Mouse (Mus musculus): ENCODE measurements around the gene Homer2. TPM values are rescaled to one million over a fixed set of nuclear protein-coding genes. Genes with fewer than 3 reads are reported as not detected.

Homer2 gene
- polyA plus RNA-seq, 1 experiment from 2014 or later: 121 TPM

GRCm38 (mm10) chr7:81726728-81727005 is 19.3 kb upstream of the Homer2 start:
- ATAC-seq (ENCODE audit: insufficient number of reproducible peaks, low FRiP score): peak; percentile 69
- no peaks in the 10 kb centered on the region for H3K36me3 ChIP-seq
- 47% methylated on average over 2 of the region's 2 CpGs for WGBS

DNA sequence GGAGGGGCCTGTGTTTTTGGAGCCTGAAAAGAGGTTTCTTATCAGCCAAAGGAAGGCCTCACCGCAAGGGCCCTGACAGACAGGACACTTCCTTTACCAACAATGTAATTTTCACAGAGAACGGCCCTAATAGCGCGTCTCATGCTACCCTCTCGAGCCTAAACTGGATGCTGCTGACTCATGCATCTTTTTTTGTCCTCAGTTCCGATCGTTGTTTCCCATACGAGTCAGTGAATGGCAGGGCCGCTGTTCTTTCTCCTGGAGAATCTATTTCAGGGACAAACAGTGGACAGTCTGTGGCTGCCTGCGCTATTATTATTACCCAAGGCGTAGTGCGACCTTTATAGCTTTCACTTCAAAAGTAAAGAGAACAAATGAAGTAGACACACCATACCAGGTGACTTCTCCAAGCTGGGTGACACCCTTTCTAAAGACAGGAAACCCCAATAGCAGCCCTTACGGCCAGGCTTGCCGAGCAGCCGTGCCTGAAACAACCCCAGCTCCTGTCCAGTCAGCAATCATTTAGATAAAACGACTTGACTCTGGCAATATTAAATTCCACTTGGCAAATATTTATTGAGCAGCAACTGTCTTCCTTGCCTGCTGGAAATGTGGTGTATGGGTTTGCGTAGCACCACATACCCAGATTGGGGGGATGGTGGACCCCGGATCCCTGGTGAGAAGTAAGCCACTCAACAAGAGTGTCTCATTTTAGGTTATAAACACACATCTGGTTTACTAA is 18.8 kb upstream of the Homer2 start:
- Histone ChIP-seq H3K9me3 (replicated peaks) (0 out of 2 replicates have a peak, but pooled peaks cover 2% of the 10 kb centered on the region), H3K4me1 (replicated peaks) (peaks cover 24% of the 10 kb centered on the region), H3K27ac (ENCODE audit: poor library complexity, severe bottlenecking) (peak overlapping the region; percentile 91), H3K9ac (peak overlapping the region; percentile 38; the same call in 1 of the 2 replicates), H3K4me3 (no peak overlapping the region), H3K27me3 (replicated peaks) (no peaks in the 10 kb centered on the region), H3K36me3 (no peaks in the 10 kb centered on the region), H3K4me2 (peak overlapping the region; percentile 55)
- WGBS: 20% methylated on average over 18 of the region's 18 CpGs
- peak; percentile 54; the same call in 1 of the 2 replicates for ATAC-seq (ENCODE audit: insufficient number of reproducible peaks, low FRiP score)

More at GRCm38 (mm10) chr7:81726728-81727005, 19.3 kb upstream of the Homer2 start:
- Histone ChIP-seq H3K4me3 (no peak overlapping the region), H3K27ac (ENCODE audit: poor library complexity, severe bottlenecking) (peak overlapping the region; percentile 91), H3K4me2 (peak overlapping the region; percentile 55), H3K27me3 (replicated peaks) (no peaks in the 10 kb centered on the region), H3K4me1 (replicated peaks) (peaks cover 19% of the 10 kb centered on the region), H3K9me3 (replicated peaks) (0 out of 2 replicates have a peak, but pooled peaks cover 2% of the 10 kb centered on the region), H3K9ac (no peak overlapping the region)

DNA sequence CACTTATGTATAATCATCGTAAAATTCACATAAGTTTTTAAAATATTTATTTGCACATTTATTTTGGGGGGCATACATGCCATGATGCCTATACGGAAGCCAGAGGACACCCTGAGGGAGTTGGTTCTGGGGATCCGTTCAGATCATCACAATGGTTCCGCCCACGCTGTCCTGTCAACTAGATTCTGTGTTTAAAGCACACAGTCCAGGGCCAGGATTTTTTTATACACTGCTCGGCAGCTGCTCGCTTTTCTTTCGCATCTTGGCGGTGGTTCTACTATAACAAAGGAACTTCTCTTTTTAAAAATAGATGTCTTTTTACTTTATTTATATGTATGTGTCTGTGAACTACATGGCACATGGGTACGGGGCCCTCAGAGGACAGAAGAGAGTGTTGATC is 16.5 kb upstream of the Homer2 start:
- Histone ChIP-seq H3K4me1 (replicated peaks) (peaks cover 41% of the 10 kb centered on the region), H3K9ac (no peak overlapping the region), H3K4me3 (no peak overlapping the region), H3K36me3 (no peaks in the 10 kb centered on the region), H3K27me3 (replicated peaks) (no peaks in the 10 kb centered on the region), H3K9me3 (replicated peaks) (0 out of 2 replicates have a peak, but pooled peaks cover 2% of the 10 kb centered on the region), H3K4me2 (no peak overlapping the region), H3K27ac (ENCODE audit: poor library complexity, severe bottlenecking) (no peak overlapping the region)
- 92% methylated on average over 10 of the region's 10 CpGs for WGBS
- ATAC-seq (ENCODE audit: insufficient number of reproducible peaks, low FRiP score): no peak

DNA sequence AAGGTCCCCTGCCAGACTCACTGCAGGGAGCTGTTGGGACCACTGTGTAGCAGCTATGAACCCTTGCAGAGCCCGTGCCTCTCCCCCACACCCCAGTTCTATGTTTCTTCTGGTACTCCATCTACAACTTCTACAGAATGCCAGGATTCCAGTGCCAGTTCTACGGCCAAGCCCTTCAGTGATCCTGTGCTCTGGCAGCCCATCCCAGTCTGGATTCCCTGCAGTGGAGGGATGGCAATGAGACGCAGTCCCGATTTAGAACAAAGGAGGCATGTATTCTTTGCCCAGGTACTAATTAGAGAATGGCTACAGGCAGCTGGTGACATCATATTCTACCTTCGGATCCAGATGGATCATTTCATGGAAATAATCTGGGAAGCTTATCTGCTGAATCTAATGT is 13.9 kb upstream of the Homer2 start:
- Histone ChIP-seq H3K9me3 (replicated peaks) (0 out of 2 replicates have a peak, but pooled peaks cover 2% of the 10 kb centered on the region), H3K9ac (peak overlapping the region; percentile 41; the same call in 1 of the 2 replicates), H3K4me1 (replicated peaks) (peaks cover 37% of the 10 kb centered on the region), H3K4me3 (no peak overlapping the region), H3K36me3 (no peaks in the 10 kb centered on the region), H3K27me3 (replicated peaks) (no peaks in the 10 kb centered on the region), H3K4me2 (no peak overlapping the region), H3K27ac (ENCODE audit: poor library complexity, severe bottlenecking) (no peak overlapping the region)
- ATAC-seq (ENCODE audit: insufficient number of reproducible peaks, low FRiP score): no peak
- 44% methylated on average over 5 of the region's 5 CpGs for WGBS

DNA sequence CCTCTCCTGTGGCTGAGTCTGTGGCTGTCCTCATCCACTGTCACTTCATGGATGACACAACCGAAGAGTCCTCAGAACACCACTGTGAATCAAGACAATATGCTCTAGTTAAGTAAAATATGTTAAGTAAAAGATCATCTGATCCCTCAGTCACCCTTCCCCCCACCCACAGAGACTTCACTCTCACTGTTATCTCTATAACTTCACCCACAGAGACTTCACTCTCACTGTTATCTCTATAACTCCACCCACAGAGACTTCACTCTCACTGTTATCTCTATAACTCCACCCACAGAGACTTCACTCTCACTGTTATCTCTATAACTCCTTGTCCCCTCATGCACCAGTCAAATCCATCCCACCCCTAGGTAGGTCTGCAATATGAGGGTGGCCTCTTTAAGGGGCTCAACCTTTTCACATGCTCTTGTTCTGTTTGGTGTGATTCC is 11.9 kb upstream of the Homer2 start:
- WGBS: 48% methylated on average over 1 of the region's 1 CpGs
- H3K9ac ChIP-seq: no peak overlapping the region
- peak; percentile 85 for ATAC-seq (ENCODE audit: insufficient number of reproducible peaks, low FRiP score)
- peak overlapping the region; percentile 7 for H3K4me2 ChIP-seq
- no peaks in the 10 kb centered on the region for H3K36me3 ChIP-seq
- H3K27ac ChIP-seq (ENCODE audit: poor library complexity, severe bottlenecking): peak overlapping the region; percentile 3; the same call in 1 of the 2 replicates
- peaks cover 27% of the 10 kb centered on the region for H3K4me1 ChIP-seq (replicated peaks)
- H3K4me3 ChIP-seq: no peak overlapping the region
- 0 out of 2 replicates have a peak, but pooled peaks cover 2% of the 10 kb centered on the region for H3K9me3 ChIP-seq (replicated peaks)
- H3K27me3 ChIP-seq (replicated peaks): no peaks in the 10 kb centered on the region

- ATAC-seq (ENCODE audit: insufficient number of reproducible peaks, low FRiP score): no peak
- Histone ChIP-seq H3K27ac (ENCODE audit: poor library complexity, severe bottlenecking) (peak overlapping the region; percentile 3; the same call in 1 of the 2 replicates), H3K9ac (no peak overlapping the region), H3K9me3 (replicated peaks) (no peaks in the 10 kb centered on the region), H3K27me3 (replicated peaks) (no peaks in the 10 kb centered on the region), H3K36me3 (no peaks in the 10 kb centered on the region), H3K4me1 (replicated peaks) (peaks cover 27% of the 10 kb centered on the region), H3K4me2 (peak overlapping the region; percentile 7), H3K4me3 (no peak overlapping the region)
- WGBS: 73% methylated on average over 1 of the region's 1 CpGs
Measured at GRCm38 (mm10) chr7:81718657-81719056, 11.3 kb upstream of the Homer2 start.

- Histone ChIP-seq H3K4me1 (replicated peaks) (0 out of 2 replicates have a peak, but pooled peaks cover 6% of the 10 kb centered on the region), H3K27ac (ENCODE audit: poor library complexity, severe bottlenecking) (no peak overlapping the region), H3K27me3 (replicated peaks) (peaks cover 23% of the 10 kb centered on the region), H3K36me3 (no peaks in the 10 kb centered on the region), H3K9ac (no peak overlapping the region), H3K9me3 (replicated peaks) (peaks cover 7% of the 10 kb centered on the region; the same call in 1 of the 2 replicates), H3K4me2 (no peak overlapping the region), H3K4me3 (no peak overlapping the region)
- no peak for ATAC-seq (ENCODE audit: insufficient number of reproducible peaks, low FRiP score)
- 67% methylated on average over 4 of the region's 4 CpGs for WGBS
Measured at GRCm38 (mm10) chr7:81710166-81710565, 2.8 kb upstream of the Homer2 start.

DNA sequence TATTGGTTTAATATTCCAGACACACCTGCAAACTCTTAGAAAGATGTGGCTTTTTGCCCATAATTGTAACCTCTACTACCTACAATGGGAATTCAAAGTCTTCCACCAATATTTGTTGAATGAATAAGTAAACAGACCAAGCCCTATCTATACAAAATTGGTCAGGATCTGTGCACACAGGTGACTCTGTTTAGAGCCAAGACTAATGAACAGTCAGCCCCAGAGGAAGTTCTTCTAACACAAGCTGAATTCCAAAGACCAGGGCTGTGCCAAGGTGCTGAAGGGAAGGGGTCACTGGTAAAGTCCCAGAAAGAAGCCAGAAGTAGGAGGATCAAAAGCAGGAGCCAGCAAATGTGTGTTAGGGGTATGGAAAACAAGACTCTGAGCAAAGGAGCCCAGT is 838 bp upstream of the Homer2 start:
- no peak for ATAC-seq (ENCODE audit: insufficient number of reproducible peaks, low FRiP score)

DNA sequence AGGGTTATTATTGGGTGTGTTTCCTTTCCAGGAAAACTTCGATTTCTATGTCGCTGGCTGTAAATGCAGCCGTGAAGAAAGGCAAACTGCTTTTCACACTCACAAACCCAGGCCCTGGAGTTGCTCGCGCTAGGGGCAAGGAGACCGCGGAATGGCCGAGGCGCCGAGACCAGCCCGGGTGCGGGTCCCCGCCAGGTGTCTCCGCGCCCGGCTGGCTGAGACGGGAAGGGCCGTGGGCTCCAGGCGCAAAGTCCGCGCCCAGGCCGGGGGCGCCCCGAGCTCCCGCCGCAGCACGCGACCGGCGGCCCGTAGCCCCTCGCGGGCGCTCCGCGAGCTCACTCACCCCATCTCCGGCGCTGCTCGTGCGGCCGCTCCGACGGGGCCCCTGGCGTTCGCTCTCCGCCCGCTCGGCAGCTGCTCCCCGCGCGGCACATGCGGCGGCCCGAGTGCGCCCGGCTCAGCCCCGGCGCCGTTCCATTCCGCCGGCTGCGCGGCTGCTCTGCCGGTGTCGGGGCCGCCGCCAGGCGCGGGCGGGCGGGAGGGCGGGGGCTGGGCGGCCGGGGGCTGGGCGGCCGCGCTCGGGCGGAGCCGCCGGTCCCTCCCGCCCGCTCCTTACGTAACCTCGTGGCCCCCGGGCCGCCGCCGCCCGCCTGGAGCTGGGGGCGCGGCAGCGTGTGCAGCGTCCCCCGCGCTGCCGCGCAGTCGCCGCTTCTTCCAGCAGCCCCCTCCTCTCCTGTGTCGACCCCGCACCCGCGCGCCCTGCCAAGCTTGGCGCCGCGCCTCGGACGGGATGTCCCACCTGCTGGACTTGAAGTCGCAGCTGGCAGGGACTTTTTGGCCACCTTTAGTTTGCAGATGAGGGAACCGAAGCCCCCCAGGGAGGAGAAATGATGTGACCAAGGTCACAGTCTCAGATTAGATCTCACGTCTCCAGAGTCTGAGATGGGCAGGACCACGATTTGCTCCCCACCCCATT is 623 bp downstream of the Homer2 start:
- Histone ChIP-seq H3K4me1 (replicated peaks) (peaks cover 36% of the 10 kb centered on the region), H3K36me3 (no peaks in the 10 kb centered on the region), H3K4me3 (peak overlapping the region; percentile 78), H3K27ac (ENCODE audit: poor library complexity, severe bottlenecking) (peak overlapping the region; percentile 87), H3K9me3 (replicated peaks) (peaks cover 7% of the 10 kb centered on the region; the same call in 1 of the 2 replicates), H3K27me3 (replicated peaks) (peaks cover 26% of the 10 kb centered on the region), H3K9ac (peak overlapping the region; percentile 90), H3K4me2 (peak overlapping the region; percentile 82)
- peak; percentile 78 for ATAC-seq (ENCODE audit: insufficient number of reproducible peaks, low FRiP score)
- WGBS: 1% methylated on average over 109 of the region's 114 CpGs

More for the DNA sequence above, 838 bp upstream of the Homer2 start:
- peaks cover 7% of the 10 kb centered on the region; the same call in 1 of the 2 replicates for H3K9me3 ChIP-seq (replicated peaks)
- H3K4me2 ChIP-seq: no peak overlapping the region
- H3K36me3 ChIP-seq: no peaks in the 10 kb centered on the region
- peaks cover 26% of the 10 kb centered on the region for H3K27me3 ChIP-seq (replicated peaks)
- H3K4me3 ChIP-seq: no peak overlapping the region
- H3K4me1 ChIP-seq (replicated peaks): peaks cover 21% of the 10 kb centered on the region
- H3K9ac ChIP-seq: no peak overlapping the region
- H3K27ac ChIP-seq (ENCODE audit: poor library complexity, severe bottlenecking): no peak overlapping the region

GRCm38 (mm10) chr7:81706027-81706415 is 1.3 kb downstream of the Homer2 start:
- no peaks in the 10 kb centered on the region for H3K36me3 ChIP-seq
- H3K4me2 ChIP-seq: peak overlapping the region; percentile 82
- H3K4me1 ChIP-seq (replicated peaks): peaks cover 42% of the 10 kb centered on the region
- peak overlapping the region; percentile 87 for H3K27ac ChIP-seq (ENCODE audit: poor library complexity, severe bottlenecking)
- peak overlapping the region; percentile 78 for H3K4me3 ChIP-seq
- peaks cover 26% of the 10 kb centered on the region for H3K27me3 ChIP-seq (replicated peaks)
- peak overlapping the region; percentile 90 for H3K9ac ChIP-seq
- peaks cover 7% of the 10 kb centered on the region; the same call in 1 of the 2 replicates for H3K9me3 ChIP-seq (replicated peaks)
- WGBS: 17% methylated on average over 12 of the region's 12 CpGs
- ATAC-seq (ENCODE audit: insufficient number of reproducible peaks, low FRiP score): no peak; the same call in 1 of the 2 replicates

DNA sequence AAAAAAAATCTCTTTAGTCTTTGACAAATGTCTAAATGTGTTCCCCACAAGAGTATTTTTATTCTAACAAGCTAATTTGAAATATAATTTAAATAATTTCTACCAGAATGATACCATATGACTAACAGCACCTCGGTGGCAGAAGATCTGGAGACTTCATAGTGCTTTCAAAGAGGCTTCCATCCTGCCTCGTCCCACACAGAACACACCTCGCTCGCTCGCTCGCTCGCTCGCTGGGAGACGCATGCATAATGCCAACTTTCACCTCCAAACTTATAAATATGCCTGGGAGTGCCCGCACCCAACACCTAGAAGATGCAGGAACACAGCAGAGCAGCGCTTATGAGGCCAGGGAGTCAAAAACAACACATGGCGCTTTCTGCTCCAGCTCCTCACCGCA is 9.0 kb downstream of the Homer2 start:
- Histone ChIP-seq H3K36me3 (no peaks in the 10 kb centered on the region), H3K27me3 (replicated peaks) (no peaks in the 10 kb centered on the region), H3K9ac (no peak overlapping the region; the same call in 1 of the 2 replicates), H3K4me1 (replicated peaks) (peaks cover 68% of the 10 kb centered on the region), H3K27ac (ENCODE audit: poor library complexity, severe bottlenecking) (no peak overlapping the region), H3K9me3 (replicated peaks) (no peaks in the 10 kb centered on the region), H3K4me3 (no peak overlapping the region), H3K4me2 (no peak overlapping the region)
- ATAC-seq (ENCODE audit: insufficient number of reproducible peaks, low FRiP score): no peak
- WGBS: 89% methylated on average over 13 of the region's 13 CpGs

Data from heart, embryonic 12.5 days (tissue).